Mouse (Mus musculus) hematopoietic multipotent progenitor cell, adult 10-12 weeks (in vitro differentiated cells): ENCODE results near the gene Cenpb. TPM values are rescaled to one million over a fixed set of nuclear protein-coding genes. Genes with fewer than 3 reads are reported as not detected.

Experiments
- polyA plus RNA-seq: library from polyadenylated mRNA; stranded (reverse); fragments of >175 nt; gene quantifications from 2 replicates; pipeline ENCODE4 v1.2.3, GENCODE M21; 2012; ENCODE audit warnings: low replicate concordance

Cenpb gene
- 99.7 and 157 TPM in 2 replicates for polyA plus RNA-seq

GRCm38 (mm10) chr2:131179990-131180587 is at the start of gene Cenpb:
Gene Cenpb, minus strand, starts transcription at chr2:131180067.

GRCm38 (mm10) chr2:131206778-131207177 is 26.9 kb upstream of the Cenpb start, which contains the start of gene Ap5s1:
Gene Ap5s1, plus strand, starts transcription at chr2:131207078.

GRCm38 (mm10) chr2:131186771-131187601 is 7.1 kb upstream of the Cenpb start, which contains the start of the genes Cdc25b and Spef1:
Gene Cdc25b, plus strand, starts transcription at chr2:131186949.
Gene Spef1, minus strand, starts transcription at chr2:131187282.

GRCm38 (mm10) chr2:131159938-131160581 is 19.8 kb downstream of the Cenpb start, which contains the start of gene 1700037H04Rik:
Gene 1700037H04Rik, minus strand, starts transcription at chr2:131160081.

GRCm38 (mm10) chr2:131132930-131133547 is 46.8 kb downstream of the Cenpb start, which contains the start of gene Gm11037:
Gene Gm11037, plus strand, starts transcription at chr2:131133497.

GRCm38 (mm10) chr2:131127161-131127730 is 52.6 kb downstream of the Cenpb start, which contains the start of gene Hspa12b:
Gene Hspa12b, plus strand, starts transcription at chr2:131127280.

Other genes with a start within 250 kb of the Cenpb start
- gene Gfra4, start 137.0 kb downstream of the Cenpb start, polyA plus RNA-seq = 4.7 and 9.8 TPM in 2 replicates
- gene Adam33, start 116.3 kb downstream of the Cenpb start, polyA plus RNA-seq = 0.42 and 0.55 TPM in 2 replicates
- gene Siglec1, start 93.3 kb downstream of the Cenpb start, polyA plus RNA-seq = 3.7 and 10.3 TPM in 2 replicates
- gene Hspa12b, start 52.8 kb downstream of the Cenpb start, polyA plus RNA-seq = 0.31 and 0.95 TPM in 2 replicates
- not detected in 2 replicates for gene Gm11037, start 46.6 kb downstream of the Cenpb start, polyA plus RNA-seq
- gene 1700037H04Rik, start 20.0 kb downstream of the Cenpb start, polyA plus RNA-seq = 38.0 and 88.3 TPM in 2 replicates
- 29.4 and 62.3 TPM in 2 replicates for gene Cdc25b, start 6.9 kb upstream of the Cenpb start, polyA plus RNA-seq
- gene Spef1, start 7.2 kb upstream of the Cenpb start, polyA plus RNA-seq = 1.3 and 1.8 TPM in 2 replicates
- 1.7 and 23.3 TPM in 2 replicates for gene Ap5s1, start 27.0 kb upstream of the Cenpb start, polyA plus RNA-seq
- gene Mavs, start 54.0 kb upstream of the Cenpb start, polyA plus RNA-seq = 7.7 and 16.5 TPM in 2 replicates
- 16.0 and 21.6 TPM in 2 replicates for gene Pank2, start 82.4 kb upstream of the Cenpb start, polyA plus RNA-seq
- gene Rnf24, start 172.8 kb upstream of the Cenpb start, polyA plus RNA-seq = 1.8 and 3.1 TPM in 2 replicates